Mouse (Mus musculus) lung, postnatal 0 days (tissue): ENCODE measurements around the gene Gm48551.

Experiments
- CTCF ChIP-seq: IDR thresholded peaks from 2 replicates; pipeline ENCODE4 v1.5.1; 2016; ENCODE audit warnings: antibody characterized with exemption, mild to moderate bottlenecking
- EP300 ChIP-seq: IDR thresholded peaks from 2 replicates; pipeline ENCODE4 v1.6.1; 2016; ENCODE audit warnings: antibody characterized with exemption, mild to moderate bottlenecking, control low read depth

DNA sequence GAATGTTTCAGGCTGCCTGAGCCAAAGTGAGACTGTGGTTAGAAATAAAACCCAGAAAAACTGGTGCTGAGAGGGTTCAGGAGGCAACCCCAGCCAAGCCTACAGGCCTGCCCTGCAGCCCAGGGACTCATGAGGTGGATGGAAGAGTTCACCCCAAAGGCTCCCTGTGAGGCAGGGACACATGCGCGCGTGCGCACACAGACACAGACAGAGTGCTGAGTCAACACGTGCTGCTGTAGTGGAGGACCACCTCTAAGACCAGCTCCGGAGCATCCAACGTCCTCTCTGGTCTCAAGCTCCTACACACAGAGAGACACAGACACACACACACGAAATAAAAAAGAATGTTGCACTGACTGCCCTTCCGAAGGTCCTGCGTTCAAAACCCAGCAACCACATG, 8.9 kb upstream of the Gm48551 start:
- TF ChIP-seq CTCF (no peak), EP300 (no peak)
